Mouse (Mus musculus): Measurements from ENCODE around the gene Gimd1.

- TF ChIP-seq POLR2A (IDR thresholded peaks at IDR 0.05; ENCODE audit: low read depth, low read length) (no peak), CTCF (IDR thresholded peaks at IDR 0.05; ENCODE audit: extremely low read depth, insufficient read length, insufficient replicate concordance, low read depth, low read length) (no peak)
Measured at GRCm38 (mm10) chr3:132646814-132647213, 17.2 kb downstream of the Gimd1 start.

Measured in small intestine, adult 2 months (tissue).